Mouse (Mus musculus) MEL (cell line): ENCODE measurements around the gene Trmt5. TPM values are rescaled to one million over a fixed set of nuclear protein-coding genes. Genes with fewer than 3 reads are reported as not detected.

Experiments used
- DNase-seq: peaks from one replicate; pipeline ENCODE4 v3.0.0; 2011; ENCODE audit warnings: low read depth, low spot score
- H3K27ac ChIP-seq: 2 replicates; pipeline ENCODE4 v1.5.1; 2012; ENCODE audit warnings: low read depth, mild to moderate bottlenecking, control low read depth, low read length, moderate library complexity; ENCODE audit not compliant: control insufficient read depth
- H3K27me3 ChIP-seq, 2 experiments: fragments of 150-350 bp in 1 of 2; sonication (generic) in 1 of 2; 2 replicates each; pipeline ENCODE4 v1.6.1; 2012; ENCODE audit warnings: low read length in 2 of 2, mild to moderate bottlenecking in 2 of 2, improper control_type of control experiment in 1 of 2, moderate library complexity in 1 of 2; ENCODE audit not compliant: insufficient read depth in 2 of 2, control insufficient read depth in 1 of 2
- H3K36me3 ChIP-seq, 2 experiments: 2 replicates each; pipeline ENCODE4 v1.6.1; 2012 to 2014; ENCODE audit warnings: low read length in 2 of 2, improper control_type of control experiment in 1 of 2, inconsistent platforms in 1 of 2, mild to moderate bottlenecking in 1 of 2; ENCODE audit not compliant: insufficient read depth in 2 of 2, control insufficient read depth in 1 of 2
- H3K4me1 ChIP-seq, 2 experiments: fragments of 150-350 bp in 1 of 2; sonication (generic) in 1 of 2; 2 replicates each; pipeline ENCODE4 v1.6.1; 2012; ENCODE audit warnings: low read length in 2 of 2, improper control_type of control experiment in 1 of 2, mild to moderate bottlenecking in 1 of 2; ENCODE audit not compliant: insufficient read depth in 2 of 2, control insufficient read depth in 1 of 2
- H3K4me3 ChIP-seq, 2 experiments: fragments of 150-350 bp in 1 of 2; sonication (generic) in 1 of 2; 2 replicates each; pipeline ENCODE4 v1.5.1; 2012; ENCODE audit warnings: low read depth in 2 of 2, low read length in 2 of 2, mild to moderate bottlenecking in 2 of 2, moderate library complexity in 2 of 2, control low read depth in 1 of 2, improper control_type of control experiment in 1 of 2; ENCODE audit not compliant: control insufficient read depth in 1 of 2, insufficient read depth in 1 of 2
- H3K79me2 ChIP-seq: 2 replicates; pipeline ENCODE4 v1.6.1; 2012; ENCODE audit warnings: mild to moderate bottlenecking, low read length, moderate library complexity; ENCODE audit not compliant: control insufficient read depth, poor library complexity, insufficient read depth
- H3K9ac ChIP-seq: 2 replicates; pipeline ENCODE4 v1.6.1; 2012; ENCODE audit warnings: low read depth, mild to moderate bottlenecking, control low read depth, low read length, moderate library complexity; ENCODE audit not compliant: control insufficient read depth, poor library complexity, severe bottlenecking
- H3K9me3 ChIP-seq: fragments of 150-350 bp; sonication (generic); replicated peaks from 2 replicates; pipeline ENCODE4 v1.6.1; 2012; ENCODE audit warnings: mild to moderate bottlenecking, low read length, improper control_type of control experiment, moderate library complexity; ENCODE audit not compliant: insufficient read depth
- CTCF ChIP-seq, 3 experiments: IDR thresholded peaks in 2 of 3; conservative IDR thresholded peaks in 1 of 3; 2 replicates each; pipeline ENCODE4 v1.5.1; 2011 to 2012; ENCODE audit warnings: low read length in 3 of 3, low read depth in 2 of 3, mild to moderate bottlenecking in 2 of 3, improper control_type of control experiment in 1 of 3, inconsistent platforms in 1 of 3, mixed read lengths in 1 of 3, moderate library complexity in 1 of 3; ENCODE audit not compliant: control insufficient read depth in 1 of 3, insufficient read depth in 1 of 3, poor library complexity in 1 of 3, severe bottlenecking in 1 of 3
- E2F4 ChIP-seq: IDR thresholded peaks from 2 replicates; pipeline ENCODE4 v1.6.1; 2011; ENCODE audit warnings: low read depth, low read length, improper control_type of control experiment, borderline replicate concordance
- EP300 ChIP-seq, 2 experiments: IDR thresholded peaks; 2 replicates each; pipeline ENCODE4 v1.6.1; 2011; ENCODE audit warnings: improper control_type of control experiment in 2 of 2, low read length in 2 of 2, low read depth in 1 of 2, mild to moderate bottlenecking in 1 of 2
- GATA1 ChIP-seq: IDR thresholded peaks from 2 replicates; pipeline ENCODE4 v1.6.1; 2011; ENCODE audit warnings: low read depth, low read length, improper control_type of control experiment
- HCFC1 ChIP-seq: IDR thresholded peaks from 2 replicates; pipeline ENCODE4 v1.6.1; 2012; ENCODE audit warnings: low read depth, mild to moderate bottlenecking, inconsistent platforms, low read length, improper control_type of control experiment, moderate library complexity
- JUND ChIP-seq: IDR thresholded peaks from 2 replicates; pipeline ENCODE4 v1.6.1; 2011; ENCODE audit warnings: low read depth, mild to moderate bottlenecking, improper control_type of control experiment, low read length
- KAT2A ChIP-seq: conservative IDR thresholded peaks from 2 replicates; pipeline ENCODE4 v1.6.1; 2012; ENCODE audit warnings: low read depth, low read length, improper control_type of control experiment, inconsistent platforms
- MAFK ChIP-seq: IDR thresholded peaks from 2 replicates; pipeline ENCODE4 v1.6.1; 2011; ENCODE audit warnings: low read depth, mild to moderate bottlenecking, low read length, improper control_type of control experiment, borderline replicate concordance
- MAX ChIP-seq: IDR thresholded peaks from 2 replicates; pipeline ENCODE4 v1.6.1; 2011; ENCODE audit warnings: low read length, improper control_type of control experiment
- MEF2A ChIP-seq: IDR thresholded peaks from 2 replicates; pipeline ENCODE4 v1.6.1; 2014; ENCODE audit warnings: low read depth, mild to moderate bottlenecking, inconsistent platforms, low read length, improper control_type of control experiment; ENCODE audit not compliant: poor library complexity, insufficient replicate concordance, severe bottlenecking; ENCODE audit errors: extremely low read depth
- MYB ChIP-seq: IDR thresholded peaks from 2 replicates; pipeline ENCODE4 v1.6.1; 2011; ENCODE audit warnings: mild to moderate bottlenecking, low read depth, low read length, improper control_type of control experiment
- MYC ChIP-seq: IDR thresholded peaks from 2 replicates; pipeline ENCODE4 v1.6.1; 2011; ENCODE audit warnings: low read depth, mild to moderate bottlenecking, low read length, improper control_type of control experiment, moderate library complexity
- NELFE ChIP-seq: IDR thresholded peaks from 2 replicates; pipeline ENCODE4 v1.6.1; 2011; ENCODE audit warnings: low read depth, low read length, improper control_type of control experiment
- RAD21 ChIP-seq: IDR thresholded peaks from 2 replicates; pipeline ENCODE4 v1.6.1; 2011; ENCODE audit warnings: mild to moderate bottlenecking, low read depth, low read length, improper control_type of control experiment
- RCOR1 ChIP-seq: IDR thresholded peaks from 2 replicates; pipeline ENCODE4 v1.6.1; 2012; ENCODE audit warnings: low read depth, mild to moderate bottlenecking, inconsistent platforms, low read length, improper control_type of control experiment
- SIN3A ChIP-seq: IDR thresholded peaks from 2 replicates; pipeline ENCODE4 v1.6.1; 2012; ENCODE audit warnings: low read length, improper control_type of control experiment, inconsistent platforms
- SMC3 ChIP-seq: IDR thresholded peaks from 2 replicates; pipeline ENCODE4 v1.6.1; 2011; ENCODE audit warnings: low read depth, low read length, improper control_type of control experiment
- TAL1 ChIP-seq: IDR thresholded peaks from 2 replicates; pipeline ENCODE4 v1.6.1; 2012; ENCODE audit warnings: mild to moderate bottlenecking, inconsistent platforms, low read length, moderate library complexity, mixed read lengths
- TBP ChIP-seq: IDR thresholded peaks from 2 replicates; pipeline ENCODE4 v1.8.0; 2011; ENCODE audit warnings: low read depth, low read length, improper control_type of control experiment
- USF2 ChIP-seq, 2 experiments: IDR thresholded peaks; 2 replicates each; pipeline ENCODE4 v1.6.1; 2011 to 2012; ENCODE audit warnings: improper control_type of control experiment in 2 of 2, low read length in 2 of 2, borderline replicate concordance in 1 of 2, inconsistent platforms in 1 of 2, low read depth in 1 of 2, mild to moderate bottlenecking in 1 of 2; ENCODE audit not compliant: insufficient read depth in 1 of 2
- ZKSCAN1 ChIP-seq: IDR thresholded peaks from 2 replicates; pipeline ENCODE4 v1.6.1; 2012; ENCODE audit warnings: low read depth, mild to moderate bottlenecking, inconsistent platforms, low read length, improper control_type of control experiment, moderate library complexity
- ZNF384 ChIP-seq: IDR thresholded peaks from 2 replicates; pipeline ENCODE4 v1.6.1; 2012; ENCODE audit warnings: low read depth, mild to moderate bottlenecking, inconsistent platforms, low read length, improper control_type of control experiment
- polyA plus RNA-seq, 2 experiments: library from polyadenylated mRNA; stranded (reverse) in 1 of 2; unstranded in 1 of 2; fragments of >175 nt in 1 of 2; fragments of >200 nt in 1 of 2; gene quantifications; 2 replicates each; pipeline versions ENCODE4 v1.2.1 to v1.2.4; 2012; ENCODE audit warnings: low replicate concordance in 2 of 2, low read depth in 1 of 2; ENCODE audit not compliant: insufficient read length in 2 of 2, insufficient read depth in 1 of 2, missing spikeins in 1 of 2
- total RNA-seq: library from RNA; depleted of rRNA; stranded (reverse); fragments of 300-350 nt; gene quantifications from 2 replicates; pipeline ENCODE4 v1.2.3, GENCODE M21; 2012

The Trmt5 gene
- total and polyA plus RNA-seq, 3 experiments = 24.0 to 28.1 TPM; not detected in 1

DNA sequence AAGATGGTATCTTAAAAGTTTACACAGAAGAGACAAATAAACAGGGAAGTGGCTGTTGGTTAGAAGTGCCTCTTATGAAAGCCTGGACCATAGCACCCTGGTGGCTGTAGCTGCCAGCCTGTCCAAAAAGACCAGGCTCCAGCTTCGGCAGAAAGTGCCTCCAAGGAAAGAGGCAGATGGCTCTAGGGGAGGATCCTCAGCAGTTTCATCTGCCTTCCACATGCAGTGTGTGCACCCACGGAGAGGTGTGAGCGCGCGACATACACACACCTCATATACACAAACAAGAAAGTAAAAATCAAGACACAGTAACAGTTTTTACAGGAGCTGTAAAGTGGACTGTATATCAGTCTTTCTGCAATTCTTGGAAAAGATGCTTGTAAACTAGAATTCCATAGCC, 12.1 kb upstream of the Trmt5 start:
- Histone ChIP-seq H3K36me3 (peaks cover 0 to 4% of the 10 kb centered on the region in 2 experiments; a peak in 2 of 4 replicates), H3K27me3 (no peaks in the 10 kb centered on the region), H3K9me3 (no peaks in the 10 kb centered on the region), H3K4me3 (no peak overlapping the region), H3K9ac (no peak overlapping the region), H3K27ac (no peak overlapping the region), H3K79me2 (no peaks in the 10 kb centered on the region), H3K4me1 (peaks cover 0 to 3% of the 10 kb centered on the region in 2 experiments; a peak in 1 of 4 replicates)
- no peak for TF ChIP-seq SMC3
- no peak for TF ChIP-seq EP300 (IDR thresholded peaks at IDR 0.05; ENCODE audit: low read depth in 1 of 2, low read length in 2 of 2)
- no peak for TF ChIP-seq CTCF (IDR thresholded peaks at IDR 0.05 in 2 of 3, conservative IDR thresholded peaks at IDR 0.05 in 1 of 3; ENCODE audit: control insufficient read depth in 1 of 3, insufficient read depth in 1 of 3, low read depth in 2 of 3, low read length in 3 of 3, poor library complexity in 1 of 3, severe bottlenecking in 1 of 3)
- TF ChIP-seq E2F4 = no peak
- TF ChIP-seq MYC = no peak
- no peak for TF ChIP-seq MEF2A
- TF ChIP-seq JUND = no peak
- no peak for TF ChIP-seq HCFC1
- TF ChIP-seq RAD21 = no peak
- TF ChIP-seq MAFK = no peak
- TF ChIP-seq RCOR1 = no peak
- no peak for TF ChIP-seq ZKSCAN1
- no peak for TF ChIP-seq TAL1
- no peak for TF ChIP-seq NELFE
- TF ChIP-seq MYB = no peak
- TF ChIP-seq KAT2A = no peak
- no peak for TF ChIP-seq USF2 (IDR thresholded peaks at IDR 0.05; ENCODE audit: borderline replicate concordance in 1 of 2, insufficient read depth in 1 of 2, low read depth in 1 of 2, low read length in 2 of 2)
- no peak for DNase-seq

DNA sequence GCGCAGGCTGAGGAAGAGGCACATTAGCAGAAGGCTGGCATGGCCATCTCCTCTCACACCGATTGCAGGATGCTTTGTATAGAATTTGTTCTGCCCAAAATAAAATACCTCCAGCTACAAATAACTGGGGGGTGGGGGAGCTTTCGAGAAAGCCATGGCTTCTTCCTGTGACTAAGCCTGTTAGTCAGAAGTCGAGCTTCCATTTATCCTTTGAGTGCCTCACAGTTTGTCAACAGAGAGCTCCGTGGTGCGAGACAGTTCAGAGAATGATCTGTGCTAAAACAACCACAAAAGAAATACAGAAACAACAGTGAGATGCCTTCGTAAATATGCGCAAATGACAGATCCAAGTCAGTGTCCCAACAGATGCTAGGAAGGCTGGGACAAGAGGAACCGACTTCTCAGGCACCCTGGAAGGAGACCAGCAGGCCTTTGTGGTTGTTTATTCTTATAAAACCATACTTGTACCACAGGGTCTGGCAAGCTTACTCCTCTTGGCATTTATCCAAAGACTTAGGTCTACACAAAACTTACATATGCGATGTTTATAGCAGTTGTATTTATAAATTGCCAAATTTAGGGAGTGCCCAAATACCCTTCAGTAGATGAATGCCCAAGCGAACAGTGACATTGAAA, 9.1 kb upstream of the Trmt5 start:
- H3K4me3 ChIP-seq = no peak overlapping the region
- TF ChIP-seq TBP (no peak), ZNF384 (no peak), EP300 (IDR thresholded peaks at IDR 0.05; ENCODE audit: low read depth in 1 of 2, low read length in 2 of 2) (no peak), HCFC1 (no peak), GATA1 (no peak), KAT2A (no peak), MAFK (no peak), SIN3A (no peak), CTCF (IDR thresholded peaks at IDR 0.05 in 2 of 3, conservative IDR thresholded peaks at IDR 0.05 in 1 of 3; ENCODE audit: control insufficient read depth in 1 of 3, insufficient read depth in 1 of 3, low read depth in 2 of 3, low read length in 3 of 3, poor library complexity in 1 of 3, severe bottlenecking in 1 of 3) (no peak), JUND (no peak), MAX (no peak)
- TF ChIP-seq, all 39 proteins: peak for 0

More for the DNA sequence above, 9.1 kb upstream of the Trmt5 start:
- H3K27me3 ChIP-seq = no peaks in the 10 kb centered on the region
- H3K79me2 ChIP-seq = no peaks in the 10 kb centered on the region
- H3K9me3 ChIP-seq = no peaks in the 10 kb centered on the region
- H3K36me3 ChIP-seq = peaks cover 0 to 4% of the 10 kb centered on the region in 2 experiments; a peak in 2 of 4 replicates
- no peak overlapping the region for H3K27ac ChIP-seq
- H3K4me1 ChIP-seq = peaks cover 0 to 3% of the 10 kb centered on the region in 2 experiments; a peak in 1 of 4 replicates
- no peak overlapping the region for H3K9ac ChIP-seq
- no peak for DNase-seq
